Mouse (Mus musculus) T-helper 2 cell (primary cell): ENCODE measurements around the gene Sptb.

Experiments
- in situ Hi-C: fragments of 300-600 bp; cut with MboI, MseI; formaldehyde crosslinking; loops from one replicate; pipeline ENCODE4 v1.15.1; 2025; ENCODE audit warnings: high pct_unique_total_duplicates

The Sptb gene

DNA sequence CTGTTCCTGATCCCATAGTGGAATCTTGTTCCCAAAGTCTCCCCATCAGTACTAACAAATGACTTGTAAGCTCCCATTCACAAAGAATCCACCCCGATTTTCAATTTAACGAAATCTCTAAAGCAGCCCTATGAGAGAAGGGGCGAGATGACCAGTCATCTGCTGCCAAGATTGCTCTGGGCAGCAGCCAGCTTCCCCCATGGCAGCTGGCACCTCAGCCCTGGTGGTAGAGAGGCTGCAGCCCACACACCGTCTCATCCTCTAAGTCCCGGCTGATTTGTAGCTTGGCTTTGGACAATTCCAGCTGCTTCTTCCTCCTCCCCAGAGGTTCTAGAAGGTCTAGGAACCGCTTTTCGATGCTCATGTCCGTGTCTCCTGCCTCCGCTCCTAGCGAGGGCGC lies 102.1 kb downstream of the Sptb start:
- in situ Hi-C loops = no loop called here

DNA sequence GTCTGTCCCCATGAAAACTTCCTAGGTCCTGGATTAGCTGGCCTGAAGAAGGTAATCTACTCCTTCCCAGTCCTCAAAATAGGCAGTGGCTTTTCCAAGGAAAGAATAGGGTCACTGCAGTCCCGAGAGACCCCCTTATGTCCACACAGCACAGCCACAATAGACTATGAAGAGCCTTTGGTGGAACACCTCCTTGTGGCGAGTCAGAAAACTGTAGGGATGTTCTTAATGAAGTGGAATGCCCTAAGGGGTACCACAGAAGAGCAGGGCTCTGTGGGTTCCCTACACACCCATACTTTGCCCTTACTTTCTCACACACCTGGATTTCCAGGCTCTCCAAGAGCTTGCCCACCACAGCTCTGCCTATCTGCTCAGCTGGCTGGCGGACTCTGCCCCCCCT lies 104.5 kb downstream of the Sptb start:
- in situ Hi-C loops = no loop called here

DNA sequence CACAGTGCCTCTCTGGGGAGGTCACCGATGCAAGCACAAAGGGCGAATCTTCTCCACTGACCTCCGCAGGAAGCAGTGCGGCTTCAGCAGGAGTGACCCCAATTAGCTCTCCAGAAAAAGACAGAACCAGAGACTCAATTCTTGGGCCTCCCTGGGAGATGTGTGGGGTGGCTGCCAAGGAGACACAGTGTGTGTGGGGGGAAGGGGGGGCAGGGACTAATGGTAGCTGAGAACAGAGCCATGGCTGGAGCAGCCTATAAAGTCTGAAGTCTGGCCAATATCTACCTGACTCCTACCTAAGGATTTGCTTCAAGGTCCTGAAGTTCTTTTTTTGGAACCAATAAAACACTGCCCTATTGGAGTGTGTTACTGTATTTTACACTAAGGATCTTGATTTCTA lies 105.8 kb downstream of the Sptb start:
- in situ Hi-C loops = no loop called here

DNA sequence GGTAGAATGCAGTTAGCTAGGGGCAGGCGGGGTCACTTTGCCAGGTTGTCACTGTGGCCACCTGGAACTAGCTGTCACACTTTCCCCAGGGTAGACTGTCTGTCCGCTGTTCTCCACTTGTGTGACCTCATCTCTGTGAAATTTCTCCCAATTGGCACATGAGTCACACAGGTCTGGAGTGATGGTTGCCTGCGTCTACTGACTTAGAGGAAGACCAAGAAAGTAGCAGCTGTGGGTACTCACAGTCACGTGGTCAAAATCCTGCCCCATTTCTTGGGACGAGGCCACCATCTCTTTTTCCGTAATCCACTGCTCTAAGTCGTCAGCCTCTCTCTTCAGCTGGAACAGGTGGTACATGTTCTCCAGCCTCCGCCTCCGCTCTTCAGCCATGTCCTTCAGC lies 106.6 kb downstream of the Sptb start:
- in situ Hi-C loops = no loop called here

DNA sequence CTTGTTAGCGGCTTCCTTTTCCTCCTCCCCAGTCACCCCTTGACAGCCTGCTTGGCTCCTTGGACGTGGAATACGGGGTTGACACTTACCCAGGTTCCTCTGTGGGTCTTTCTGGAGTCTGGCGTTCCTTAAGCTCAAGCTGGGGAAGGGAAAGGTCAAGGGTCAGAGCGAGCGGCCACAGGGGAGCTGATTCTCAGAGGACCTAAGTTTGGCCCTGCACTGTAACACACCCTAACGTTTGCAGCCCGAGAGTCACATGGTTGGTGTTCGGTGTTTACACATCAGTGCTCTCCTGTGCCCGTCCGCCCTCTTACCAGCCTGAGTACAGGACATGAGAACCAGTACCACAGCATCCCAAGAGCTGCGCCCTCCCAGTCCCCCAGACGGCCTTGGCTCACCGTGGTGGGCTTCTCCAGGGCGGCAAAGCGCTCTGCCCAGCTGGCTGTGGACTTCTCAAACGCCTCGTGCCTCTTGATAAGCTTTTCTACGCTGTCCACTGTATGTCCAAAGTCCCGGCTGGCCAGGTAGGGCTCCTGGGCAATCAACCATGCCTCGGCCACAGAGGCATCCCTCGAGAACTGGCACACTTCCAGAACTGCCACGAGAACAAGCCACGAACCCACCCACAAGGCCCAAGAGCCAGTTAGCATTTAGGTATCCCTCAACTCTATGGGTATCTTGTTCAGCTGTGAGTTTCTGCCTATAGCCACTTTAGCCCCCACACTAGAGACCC lies 112.0 kb downstream of the Sptb start:
- in situ Hi-C loops = no loop called here

DNA sequence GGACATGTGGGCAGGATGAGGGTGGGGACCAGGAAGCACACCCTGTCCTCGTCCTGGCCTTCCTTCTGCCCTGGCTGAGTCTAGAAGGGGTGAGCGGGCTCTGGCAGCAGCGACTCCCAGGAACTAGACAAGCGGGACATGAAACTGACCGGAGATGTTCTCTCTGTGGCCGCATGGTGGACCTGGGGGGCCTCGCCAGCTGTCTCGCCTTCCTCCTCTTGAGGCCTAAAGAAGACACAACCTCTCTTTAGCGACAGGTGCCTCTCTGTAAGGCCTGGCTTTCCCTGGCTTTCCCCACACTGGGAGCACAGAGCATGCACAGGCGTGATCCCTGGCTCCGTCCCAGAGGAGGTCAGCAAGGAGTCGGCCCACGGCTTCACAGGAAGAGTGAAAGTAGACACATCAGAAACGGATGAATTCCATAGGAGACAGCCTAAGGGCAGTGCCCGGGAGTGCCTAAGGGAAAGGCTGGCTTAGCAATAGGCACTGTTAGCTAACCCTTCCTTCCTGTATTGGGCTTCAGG lies 112.7 kb downstream of the Sptb start:
- in situ Hi-C loops = no loop called here

DNA sequence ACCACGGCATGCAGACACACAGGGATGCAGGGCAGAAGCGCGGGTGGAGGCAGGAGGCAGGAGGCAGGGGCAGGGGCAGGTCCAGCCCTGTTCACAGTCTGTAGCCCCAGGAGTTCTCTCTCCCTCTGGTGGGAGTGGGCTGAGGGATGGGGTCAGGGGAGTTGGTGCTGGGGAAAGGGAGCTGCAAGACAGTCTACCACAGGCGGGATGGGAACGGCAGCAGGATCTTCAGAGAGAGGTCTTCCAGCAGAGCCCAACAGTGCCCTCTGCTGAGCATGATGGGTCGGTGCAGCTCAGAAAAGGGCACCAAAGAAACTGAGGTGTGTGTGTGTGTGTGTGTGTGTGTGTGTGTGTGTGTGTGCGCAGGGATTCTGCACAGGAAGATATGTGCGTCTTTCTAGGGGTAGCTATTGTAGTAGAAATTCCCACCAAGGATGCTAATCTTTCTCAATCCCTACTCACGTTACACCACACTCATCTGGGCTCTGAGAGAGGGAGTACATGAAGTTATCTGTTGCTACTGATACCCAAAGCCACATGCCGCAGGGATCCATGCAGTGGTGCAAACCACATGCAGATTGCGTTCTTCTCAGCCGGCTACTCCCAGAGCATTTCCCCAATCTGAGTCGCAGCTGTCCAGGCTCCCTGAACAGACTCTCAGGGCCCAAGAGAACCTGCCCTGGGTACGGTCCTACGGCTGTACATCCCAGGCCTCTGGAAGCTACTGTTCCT lies 113.9 kb downstream of the Sptb start:
- in situ Hi-C loops = no loop called here

DNA sequence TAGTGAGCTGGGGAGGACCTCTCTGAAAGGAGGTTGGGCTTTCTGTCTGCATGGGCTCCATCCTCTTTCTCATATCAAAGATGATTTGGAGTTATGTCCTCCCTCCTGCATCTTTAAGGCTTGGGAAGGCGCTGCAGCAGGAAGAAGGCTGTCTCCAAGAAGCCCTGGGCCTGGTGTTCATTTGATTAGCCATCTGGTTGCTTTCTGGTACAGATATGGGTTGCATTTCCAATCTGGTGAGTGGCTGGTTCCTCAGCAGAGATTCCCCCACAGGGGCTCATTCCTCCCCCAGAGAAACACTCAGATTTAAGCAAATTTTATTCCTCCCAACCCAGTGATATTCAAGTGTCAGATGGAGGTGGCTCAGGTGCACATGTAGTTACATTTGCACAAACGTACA lies 114.5 kb downstream of the Sptb start:
- in situ Hi-C loops = no loop called here

DNA sequence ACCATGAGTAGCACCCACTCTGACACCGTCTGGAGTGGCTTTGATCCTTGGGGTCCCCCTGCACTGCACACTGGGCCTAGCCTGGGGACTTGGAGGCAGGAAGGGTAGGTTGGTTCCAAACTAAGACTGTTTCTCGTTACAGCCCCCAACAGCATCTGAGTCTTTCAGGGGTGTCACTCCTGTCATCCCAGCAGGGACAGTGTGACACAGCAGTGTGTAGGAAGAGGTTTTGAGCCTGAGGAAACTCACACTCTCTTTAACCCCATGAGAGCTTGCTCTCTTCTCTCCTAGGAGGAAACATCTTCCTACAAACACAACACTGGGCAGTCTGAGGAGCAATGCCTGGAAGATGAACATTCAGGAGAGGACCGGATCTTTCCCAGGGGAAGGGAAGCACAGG lies 115.8 kb downstream of the Sptb start:
- in situ Hi-C loops = no loop called here

DNA sequence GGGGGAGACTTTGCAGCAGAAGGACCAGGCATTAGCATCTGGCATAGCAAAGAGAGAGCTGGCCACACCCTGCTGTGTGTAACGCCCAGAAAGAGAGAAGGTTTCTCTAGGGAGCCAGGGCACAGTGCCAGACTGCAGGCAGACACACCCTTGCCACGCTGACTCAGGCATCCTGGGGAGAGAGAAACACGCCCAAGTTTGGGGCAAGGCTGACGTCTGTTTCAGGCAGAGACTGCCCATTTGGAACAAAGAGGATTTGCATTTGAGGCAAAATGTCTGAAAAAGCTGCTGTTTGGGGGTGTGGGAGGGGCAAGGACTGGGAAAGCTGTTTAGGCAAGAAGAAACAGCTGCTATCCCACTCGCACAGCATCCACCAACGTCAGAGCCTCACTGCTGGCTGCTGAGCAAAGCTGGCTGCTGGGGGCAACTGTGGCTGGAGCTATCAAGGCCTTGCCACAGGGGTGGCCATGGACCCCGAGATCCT lies 116.5 kb downstream of the Sptb start:
- in situ Hi-C loops = no loop called here

DNA sequence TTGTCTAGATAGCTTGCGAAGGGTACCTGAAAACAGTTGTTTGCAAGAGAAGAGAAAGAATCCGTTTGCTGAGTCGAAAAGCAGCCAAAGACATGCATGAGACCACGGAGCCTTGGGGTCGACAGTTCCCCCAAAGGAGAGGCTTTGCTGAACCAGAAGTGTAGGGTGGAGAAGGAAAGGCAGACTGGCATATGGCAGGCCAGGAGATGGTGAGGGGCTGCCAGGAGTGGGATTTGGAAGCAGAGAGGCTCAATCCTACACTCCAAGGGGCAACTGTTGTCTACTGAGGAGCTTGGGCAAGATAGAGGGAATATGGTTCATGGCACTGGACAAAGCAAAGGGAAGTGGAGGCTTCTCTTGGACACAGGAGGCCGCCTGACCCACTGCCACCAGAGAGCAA lies 117.1 kb downstream of the Sptb start:
- in situ Hi-C loops = no loop called here

DNA sequence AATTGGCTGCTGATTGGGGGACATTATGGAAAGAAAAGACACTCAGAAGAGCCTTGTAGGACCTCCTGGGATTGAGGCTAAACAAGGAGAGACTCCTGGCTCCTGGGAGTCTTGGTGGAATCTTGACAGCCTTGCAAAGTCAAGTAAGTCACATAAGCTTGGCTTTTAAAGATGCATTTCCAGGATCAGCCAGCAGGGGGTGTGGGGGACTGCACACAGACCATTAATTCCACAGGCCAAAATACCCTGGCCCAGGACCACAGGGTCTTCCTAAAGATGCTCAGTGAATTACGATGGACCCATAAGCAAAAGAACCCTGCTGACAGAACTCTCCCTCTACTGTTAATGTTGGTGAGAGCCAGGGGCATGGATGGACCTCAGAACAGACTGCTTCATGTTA lies 118.1 kb downstream of the Sptb start:
- in situ Hi-C loops = no loop called here

DNA sequence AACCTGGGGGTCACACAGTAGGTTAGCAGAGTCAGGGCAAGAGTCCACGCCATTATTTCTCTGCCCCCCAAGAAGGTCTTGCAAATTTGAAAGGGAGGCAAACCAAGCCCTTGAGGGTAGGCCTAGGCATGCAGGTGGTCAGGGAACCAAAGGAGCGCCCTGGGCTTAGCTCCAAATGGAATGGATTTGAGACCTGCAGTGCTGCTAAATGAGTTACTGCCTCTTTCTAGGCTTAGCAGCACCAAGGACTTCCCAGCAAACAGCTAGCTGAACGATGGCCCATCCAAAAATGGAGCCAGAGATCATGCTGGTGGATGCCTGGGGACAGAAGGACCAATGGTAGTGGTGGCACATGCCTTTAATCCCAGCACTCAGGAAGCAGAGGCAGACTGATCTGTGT lies 119.3 kb downstream of the Sptb start:
- in situ Hi-C loops = no loop called here

DNA sequence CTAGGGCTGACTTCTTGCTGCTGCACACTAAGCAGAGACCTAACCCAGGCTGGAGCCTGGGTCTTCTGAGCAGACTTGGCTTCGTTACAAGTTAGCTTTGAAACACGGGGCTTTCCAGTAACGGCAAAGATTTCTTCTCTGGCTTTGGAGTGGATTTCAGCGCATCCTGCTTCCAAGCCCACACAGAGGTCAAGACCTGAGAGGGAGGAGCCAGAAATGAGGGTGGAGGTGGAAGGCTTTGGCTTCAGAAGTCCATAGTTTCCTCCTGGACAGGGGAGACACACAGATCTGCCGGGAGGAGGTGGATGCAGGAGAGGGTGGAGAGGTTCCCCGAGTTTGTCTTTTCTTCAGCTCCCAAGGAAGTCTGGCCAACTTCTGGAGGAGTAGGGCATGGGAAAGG lies 120.8 kb downstream of the Sptb start:
- in situ Hi-C loops = no loop called here

DNA sequence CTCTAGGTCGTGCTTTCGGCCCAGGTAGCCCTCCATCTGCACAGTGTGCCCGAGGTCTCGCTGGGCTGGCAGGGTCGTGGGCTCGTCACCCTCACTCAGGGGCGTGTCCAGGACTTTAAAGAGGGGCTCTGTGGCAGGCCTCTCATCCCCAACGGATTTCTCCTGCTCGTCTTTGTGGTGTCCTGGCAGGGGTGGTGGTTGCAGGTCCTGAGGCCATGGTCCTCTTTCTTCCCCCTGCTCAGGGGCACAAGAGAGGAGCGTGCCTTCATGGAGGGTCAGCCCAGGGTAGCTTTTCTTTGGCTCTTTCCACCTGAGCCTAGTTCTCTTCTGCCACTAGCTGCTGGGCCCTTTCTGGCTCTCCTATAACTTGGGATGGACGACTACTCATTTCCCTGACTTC lies 123.0 kb downstream of the Sptb start:
- in situ Hi-C loops = no loop called here

DNA sequence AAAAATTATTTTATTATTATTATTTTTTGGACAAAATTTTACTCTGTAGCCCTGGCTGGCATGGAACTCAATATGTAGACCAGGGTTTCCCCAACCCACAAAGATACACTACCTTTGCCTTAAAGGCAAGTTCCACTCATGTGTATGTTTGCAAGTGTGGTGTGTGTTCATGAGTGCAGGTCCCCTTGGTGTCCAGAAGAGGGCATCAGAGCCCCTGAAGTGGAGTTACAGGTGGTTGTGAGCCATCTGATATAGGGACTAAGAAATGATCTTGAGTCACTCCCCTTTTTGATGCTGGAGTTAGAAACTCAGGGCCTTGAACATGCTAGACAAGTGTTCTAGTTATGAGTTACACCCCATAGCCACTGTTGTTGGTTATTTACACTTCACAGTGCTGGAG lies 125.3 kb downstream of the Sptb start:
- in situ Hi-C loops = no loop called here

DNA sequence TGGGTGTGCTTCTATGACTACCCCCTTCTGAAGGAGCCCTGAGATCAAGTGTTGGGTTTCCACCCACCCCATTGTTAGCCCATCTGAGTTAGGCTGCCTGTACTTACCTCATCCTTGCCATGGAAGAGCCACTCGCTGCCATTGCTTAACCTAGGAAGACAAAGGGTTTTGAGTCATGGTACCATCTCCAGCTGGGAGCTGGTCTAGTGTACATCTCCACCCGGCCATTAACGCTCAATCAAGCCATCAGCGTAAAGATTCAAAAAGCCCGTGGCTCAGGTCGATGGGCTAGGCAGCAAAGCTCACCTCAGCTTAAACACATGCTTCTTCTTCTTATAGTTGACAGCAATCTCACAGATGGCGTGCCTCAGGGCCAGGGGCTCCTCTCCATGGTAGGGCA lies 126.9 kb downstream of the Sptb start:
- in situ Hi-C loops = no loop called here

DNA sequence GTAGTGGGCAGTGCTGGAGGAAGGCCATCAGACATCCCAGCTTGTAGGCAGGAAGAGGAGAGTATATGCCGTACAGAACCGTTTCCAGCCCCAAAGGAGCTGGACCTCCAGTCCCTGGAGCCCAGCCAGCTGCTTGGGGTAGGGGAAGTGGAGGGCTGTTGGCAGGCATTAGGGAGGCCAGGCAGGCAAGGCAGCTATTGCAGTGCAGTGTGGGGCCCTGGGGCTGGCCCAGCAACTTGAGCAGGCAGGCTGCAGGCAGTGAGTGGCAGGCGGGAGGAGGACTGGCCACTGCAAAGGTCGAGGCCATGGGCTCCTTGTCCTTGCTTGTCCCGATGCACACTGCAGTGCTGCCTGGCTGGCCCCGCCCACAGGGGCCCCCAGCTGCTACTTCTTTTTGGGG lies 127.5 kb downstream of the Sptb start:
- in situ Hi-C loops = no loop called here

DNA sequence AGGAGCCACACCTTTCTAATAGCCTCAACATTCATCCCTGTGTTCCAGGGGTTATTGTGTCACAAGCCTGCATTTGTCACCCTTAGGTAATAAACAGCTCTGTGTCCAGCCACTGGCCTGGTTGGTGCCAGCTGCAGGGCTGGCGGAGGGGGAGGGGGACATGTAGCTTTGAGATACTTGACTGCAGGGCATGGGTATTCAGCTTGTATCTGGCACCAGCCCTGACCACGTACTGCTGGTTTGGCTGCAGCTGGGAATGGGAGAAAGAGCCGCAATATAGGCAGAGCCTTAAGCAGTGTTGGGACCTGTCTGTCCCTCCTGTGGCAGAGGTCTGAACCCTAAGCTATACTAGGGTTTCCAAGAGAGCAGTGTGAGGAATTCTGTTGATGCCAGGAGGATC lies 128.2 kb downstream of the Sptb start:
- in situ Hi-C loops = no loop called here

DNA sequence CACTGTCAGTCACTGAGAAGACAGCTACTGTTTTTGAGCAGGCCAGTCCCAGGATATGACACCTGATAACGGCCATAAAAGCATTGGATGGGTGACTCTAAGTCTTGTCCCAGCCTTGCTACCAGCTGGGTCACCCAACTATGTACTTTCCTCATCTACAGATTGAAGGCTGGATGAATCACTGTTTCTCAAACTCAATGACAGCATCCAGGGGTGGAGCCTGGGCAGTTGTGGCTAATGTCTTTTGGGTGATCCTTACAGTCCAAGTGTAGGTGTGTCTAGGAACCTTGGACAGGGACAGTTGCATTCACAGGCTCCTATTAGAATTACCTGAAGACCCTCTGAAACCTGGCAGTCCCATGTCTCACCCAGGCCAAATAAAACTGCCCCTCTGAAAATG lies 130.5 kb downstream of the Sptb start:
- in situ Hi-C loops = no loop called here

DNA sequence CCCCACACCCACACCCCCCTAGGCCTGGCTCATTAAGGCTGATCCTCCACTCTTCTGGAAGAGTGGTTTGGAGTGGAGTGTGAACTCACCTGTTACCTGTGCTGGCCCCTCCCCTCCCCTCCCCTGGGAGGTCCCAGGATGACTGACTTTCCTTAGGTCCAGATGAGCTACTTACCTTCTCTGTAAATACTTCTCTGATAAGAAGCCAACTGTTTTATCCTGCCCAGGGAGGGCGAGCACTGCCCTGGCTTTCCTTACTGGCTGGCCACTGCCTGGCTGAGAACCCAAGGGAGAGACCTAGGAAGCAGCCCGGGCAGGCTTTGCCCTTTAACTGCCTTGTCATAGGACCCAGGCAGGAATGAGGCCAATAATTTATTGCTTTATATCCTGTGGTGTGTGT lies 131.9 kb downstream of the Sptb start:
- in situ Hi-C loops = no loop called here

DNA sequence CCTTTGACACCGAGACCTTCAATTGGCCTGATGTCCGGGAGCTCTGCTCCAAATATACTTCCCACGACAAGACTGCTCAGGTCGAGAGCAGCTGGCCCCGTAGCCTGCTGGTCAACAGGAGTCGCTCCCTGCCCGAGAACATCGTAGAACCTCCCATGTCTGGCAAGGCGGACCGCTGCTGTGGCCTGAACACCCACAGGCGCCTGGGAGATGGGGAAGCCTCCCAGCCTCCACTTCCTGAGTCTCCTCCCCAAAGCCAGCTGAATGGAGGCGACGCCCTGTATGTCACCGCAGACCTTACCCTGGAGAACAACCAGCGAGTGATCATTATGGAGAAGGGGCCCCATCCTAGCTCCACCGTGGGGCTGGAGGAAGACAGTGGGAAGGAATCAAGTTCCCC lies 132.5 kb downstream of the Sptb start:
- in situ Hi-C loops = no loop called here

DNA sequence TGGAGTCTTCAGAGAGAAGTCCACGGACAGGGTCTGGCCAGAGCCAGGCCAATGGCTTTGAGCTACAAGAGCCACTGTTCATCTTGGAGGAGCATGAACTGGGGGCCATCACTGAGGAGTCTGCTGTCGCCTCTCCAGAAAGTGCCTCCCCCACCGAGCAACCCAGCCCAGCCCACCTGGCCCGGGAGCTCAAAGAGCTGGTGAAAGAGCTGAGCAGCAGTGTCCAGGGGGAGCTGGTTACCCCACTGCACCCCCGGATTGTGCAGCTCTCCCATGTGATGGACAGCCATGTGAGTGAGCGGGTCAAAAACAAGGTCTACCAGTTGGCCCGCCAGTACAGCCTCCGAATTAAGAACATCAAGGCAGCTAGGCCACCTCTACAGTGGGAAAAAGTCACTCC lies 133.5 kb downstream of the Sptb start:
- in situ Hi-C loops = no loop called here
